Mouse (Mus musculus): ENCODE data around the gene Astn2.

- TF ChIP-seq CTCF (IDR thresholded peaks at IDR 0.05; ENCODE audit: borderline replicate concordance, control insufficient read depth, extremely low read depth, insufficient read depth, low read length, poor library complexity) (no peak), POLR2A (IDR thresholded peaks at IDR 0.05; ENCODE audit: control insufficient read depth, extremely low read depth, insufficient read depth, low read length, poor library complexity) (no peak)
Observed at GRCm38 (mm10) chr4:66171583-66171982, 232.8 kb downstream of the Astn2 start.
